Mouse (Mus musculus) hematopoietic stem cell, adult 5-6 weeks (primary cell): Measurements from ENCODE around the gene Uchl5. TPM values are rescaled to one million over a fixed set of nuclear protein-coding genes. Genes with fewer than 3 reads are reported as not detected.

ENCODE experiments used
- ATAC-seq, 2 experiments: fragments of 125-278 bp in 1 of 2; replicated peaks in 1 of 2; 2 replicates each; pipeline ENCODE4 v1.8.0; 2016 to 2017; ENCODE audit warnings: inconsistent platforms in 2 of 2, mild to moderate bottlenecking in 2 of 2, moderate number of reproducible peaks in 2 of 2, low read depth in 1 of 2, moderate TSS enrichment in 1 of 2; ENCODE audit not compliant: low FRiP score in 2 of 2, poor library complexity in 2 of 2, severe bottlenecking in 2 of 2, insufficient read depth in 1 of 2, low TSS enrichment in 1 of 2
- total RNA-seq: library from RNA; stranded (forward); fragments of 172-1452, 232-1000 nt; gene quantifications from 2 replicates; pipeline ENCODE4 v1.2.3, GENCODE M21; 2017

Uchl5 gene
- 156 and 159 TPM in 2 replicates for total RNA-seq

DNA sequence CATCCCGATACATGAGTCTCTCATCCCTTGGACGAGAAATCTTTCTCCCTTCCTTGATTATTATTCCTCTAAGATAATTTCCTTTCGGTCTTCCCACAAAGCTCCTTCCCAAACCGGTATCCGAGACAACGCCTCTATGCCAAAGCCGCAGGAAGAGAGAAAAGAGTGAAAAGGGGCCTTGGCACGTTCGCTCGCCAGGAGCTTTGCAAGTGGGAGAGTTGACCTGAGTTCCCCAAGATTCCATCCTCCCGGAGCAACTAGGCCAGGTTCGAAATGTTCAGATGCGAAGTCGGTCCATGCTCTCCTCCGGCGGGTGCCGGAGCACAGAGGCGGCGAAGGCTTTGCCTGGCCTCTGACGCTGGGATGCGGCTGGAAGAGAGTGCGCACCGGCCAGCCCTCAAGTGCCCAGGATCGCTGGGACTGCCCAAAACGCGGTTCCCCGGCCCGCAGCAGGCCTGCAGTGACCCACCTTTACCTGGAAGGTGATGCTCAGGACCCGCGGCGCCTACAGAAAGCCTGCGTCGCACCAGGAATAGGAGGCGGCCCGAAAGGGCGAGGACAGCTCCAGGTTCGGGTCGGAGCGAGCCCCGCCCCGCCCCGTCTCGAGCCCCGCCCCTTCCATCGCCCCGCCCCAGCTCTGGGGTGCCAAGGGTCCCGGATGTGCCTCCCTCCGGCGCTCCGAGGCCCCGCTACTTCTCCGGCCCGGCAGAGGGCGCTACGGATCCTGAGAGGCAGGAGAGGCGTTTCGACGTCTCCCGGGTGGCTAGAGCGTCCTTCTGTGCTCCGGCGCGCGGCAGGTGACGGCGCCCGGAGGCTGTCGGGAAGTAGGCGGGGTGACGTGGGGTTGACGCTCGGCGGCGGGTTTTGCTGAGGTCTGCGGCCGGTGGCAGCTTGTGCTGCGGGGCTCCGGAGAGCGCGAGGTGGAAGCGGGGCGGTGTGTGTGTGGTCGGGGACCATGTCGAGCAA, at the start of gene Uchl5, which contains the start of gene Trove2:
Gene Uchl5 (plus strand): TSS at position 827 of the 966 bp plus-strand sequence.
Gene Trove2 (minus strand): TSS at position 623 of the 966 bp plus-strand sequence.
- ATAC-seq, result peak; percentile 90 to 92

GRCm38 (mm10) chr1:143727701-143728445, 49.2 kb upstream of the Uchl5 start:
- ATAC-seq, result no peak

GRCm38 (mm10) chr1:143730899-143731298, 46.2 kb upstream of the Uchl5 start:
- peak; percentile 69 to 85; a peak in 2 of 4 replicates for ATAC-seq

GRCm38 (mm10) chr1:143731691-143732090, 45.4 kb upstream of the Uchl5 start:
- no peak for ATAC-seq

GRCm38 (mm10) chr1:143733914-143734410, 43.1 kb upstream of the Uchl5 start:
- ATAC-seq, result no peak

GRCm38 (mm10) chr1:143738811-143739210, 38.3 kb upstream of the Uchl5 start:
- ATAC-seq, result peak; percentile 49 to 53; a peak in 2 of 4 replicates

DNA sequence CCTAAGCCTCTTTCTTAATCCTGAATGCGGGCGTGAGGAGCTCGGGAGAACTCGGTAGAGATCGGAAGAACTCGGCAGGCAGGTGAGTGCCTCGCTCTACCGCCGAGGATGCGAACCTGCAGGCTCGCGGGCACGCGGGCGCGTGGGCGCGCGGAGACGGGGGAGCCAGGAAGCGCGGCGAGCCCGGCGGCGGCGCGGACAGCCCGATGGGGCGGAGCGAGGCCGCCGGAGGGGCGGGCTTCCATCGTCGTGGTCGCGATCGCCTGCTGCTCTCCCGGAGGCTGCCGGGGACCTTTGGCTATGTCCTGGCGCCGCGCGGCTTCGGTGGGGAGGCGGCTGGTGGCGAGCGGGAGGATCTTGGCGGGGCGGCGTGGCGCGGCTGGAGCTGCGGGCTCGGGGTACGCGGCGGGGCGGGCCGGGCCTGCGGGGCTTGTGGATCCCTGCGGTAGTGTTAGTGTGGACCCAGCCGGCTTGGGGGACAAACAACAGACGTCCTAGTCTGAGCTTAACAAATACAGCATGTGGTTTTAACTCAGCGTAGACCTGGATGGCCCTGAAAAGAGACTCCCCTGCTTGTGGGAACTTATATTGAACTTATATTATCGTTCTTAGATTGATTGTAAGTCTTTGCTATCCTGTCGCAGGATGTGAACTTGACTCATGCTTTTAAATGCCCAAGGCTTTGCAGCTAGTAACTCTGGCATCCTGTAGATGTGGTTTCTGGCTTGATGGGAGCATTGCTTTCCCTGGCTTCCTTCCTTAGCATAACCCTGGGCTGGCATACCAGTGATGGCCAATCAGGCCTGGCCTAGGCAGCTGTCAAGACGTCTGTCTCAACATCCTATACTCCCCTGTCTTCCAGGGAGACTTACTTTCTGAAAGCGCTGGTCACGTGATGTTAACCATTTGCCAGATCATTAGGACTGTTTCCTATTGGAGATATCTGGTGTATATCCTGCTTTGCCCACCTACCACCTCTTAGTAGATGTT, 37.4 kb upstream of the Uchl5 start:
- peak; percentile 79 to 81 for ATAC-seq

- ATAC-seq, result no peak
Measured at GRCm38 (mm10) chr1:143740581-143740980, 36.5 kb upstream of the Uchl5 start.

GRCm38 (mm10) chr1:143741331-143741730, 35.7 kb upstream of the Uchl5 start:
- no peak for ATAC-seq

DNA sequence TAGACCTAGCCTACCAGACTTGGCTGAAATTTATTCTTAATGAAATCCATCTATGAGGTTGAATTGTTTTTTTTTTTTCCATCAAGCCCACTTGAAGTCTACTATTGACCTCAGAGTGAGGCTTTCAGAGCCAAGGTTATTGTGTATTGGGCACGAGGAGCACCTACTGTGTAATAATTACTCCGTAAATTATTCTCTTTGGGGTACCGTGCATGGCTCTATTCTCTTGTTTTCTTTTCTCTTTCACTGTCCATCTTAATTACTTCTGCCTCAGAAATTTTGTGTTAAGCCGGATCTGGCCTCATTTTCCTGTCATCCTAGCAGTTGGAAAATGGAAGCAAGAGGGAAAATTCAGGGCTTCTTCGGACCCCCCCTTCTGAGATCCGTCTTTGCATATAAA, 34.9 kb upstream of the Uchl5 start:
- no peak for ATAC-seq

DNA sequence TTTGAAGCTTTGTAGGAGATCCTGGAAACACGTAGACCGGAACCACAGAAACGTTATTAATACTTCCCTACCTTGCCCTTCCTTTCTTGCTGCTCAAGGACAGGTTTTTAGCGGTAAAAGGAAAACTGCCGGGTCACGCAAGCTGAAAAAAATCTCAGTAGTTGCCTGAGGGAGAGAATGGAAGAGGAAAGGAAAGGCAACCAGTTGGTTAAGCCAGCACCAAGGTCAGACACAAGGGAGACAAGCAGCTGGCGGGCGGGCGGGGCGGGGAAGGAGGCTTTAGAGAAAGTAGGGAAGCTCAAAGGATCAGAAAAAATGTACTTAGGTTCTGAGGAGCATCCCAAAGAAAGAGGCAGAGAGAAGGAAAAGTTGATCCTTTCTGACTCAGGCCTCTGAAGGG, 31.2 kb upstream of the Uchl5 start:
- no peak for ATAC-seq

- no peak for ATAC-seq
Measured at GRCm38 (mm10) chr1:143762159-143762558, 14.9 kb upstream of the Uchl5 start.

- no peak for ATAC-seq
Measured at GRCm38 (mm10) chr1:143764443-143764842, 12.6 kb upstream of the Uchl5 start.

GRCm38 (mm10) chr1:143765801-143766200, 11.3 kb upstream of the Uchl5 start:
- ATAC-seq, result no peak

DNA sequence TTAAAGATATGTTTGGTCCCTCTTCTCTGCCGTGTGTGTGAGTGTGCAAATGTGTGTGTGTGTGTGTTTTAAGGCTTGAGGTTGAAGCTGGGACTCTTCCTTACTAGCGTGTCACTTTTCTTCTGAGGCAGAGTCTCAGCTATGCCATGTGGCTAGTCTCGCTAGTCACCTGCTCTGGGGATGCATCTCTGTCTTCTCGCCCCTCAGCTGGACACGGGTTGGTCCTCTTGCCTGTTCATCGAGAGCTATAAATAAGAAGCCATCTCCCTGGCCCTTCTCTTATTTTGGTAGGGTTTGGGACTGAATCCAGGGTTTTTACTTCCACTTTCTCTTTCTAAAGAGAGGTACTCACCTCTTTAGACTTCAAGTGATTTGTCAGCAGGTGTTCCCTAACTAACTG, 10.8 kb upstream of the Uchl5 start:
- ATAC-seq, result no peak; a peak in 1 of 4 replicates

GRCm38 (mm10) chr1:143770444-143771109, 6.5 kb upstream of the Uchl5 start:
- ATAC-seq, result no peak
